Mouse (Mus musculus) liver, adult 2 months (tissue): ENCODE measurements at regions not wholly inside any gene's neighbourhood (a gene's known extent, or its start where the extent isn't known, plus 50 kb on each side); places are given as distances from the start of the nearest gene placed in this dataset.

Source experiments
- DNase-seq: peaks from one replicate; pipeline ENCODE4 v3.0.0-alpha.2; 2011; ENCODE audit warnings: low read depth, low spot score; ENCODE audit errors: extremely low read depth
- H3K27ac ChIP-seq: fragments of 200-500 bp; replicated peaks from 2 replicates; pipeline ENCODE4 v1.5.1; 2012; ENCODE audit warnings: low read depth, mild to moderate bottlenecking, control low read depth, inconsistent platforms, low read length; ENCODE audit not compliant: insufficient read depth
- H3K27me3 ChIP-seq: fragments of 200-500 bp; 2 replicates; pipeline ENCODE4 v1.6.1; 2012; ENCODE audit warnings: mild to moderate bottlenecking, moderate library complexity, low read length, inconsistent platforms; ENCODE audit not compliant: control insufficient read depth, insufficient read depth
- H3K36me3 ChIP-seq: fragments of 200-500 bp; 2 replicates; pipeline ENCODE4 v1.6.1; 2012; ENCODE audit warnings: low read length, inconsistent platforms; ENCODE audit not compliant: control insufficient read depth, insufficient read depth
- H3K4me1 ChIP-seq: fragments of 200-500 bp; 2 replicates; pipeline ENCODE4 v1.6.1; 2011; ENCODE audit warnings: low read length; ENCODE audit not compliant: control insufficient read depth, insufficient read depth
- H3K4me3 ChIP-seq: fragments of 200-500 bp; 2 replicates; pipeline ENCODE4 v1.5.1; 2011; ENCODE audit warnings: low read depth, mild to moderate bottlenecking, control low read depth, low read length, moderate library complexity; ENCODE audit not compliant: insufficient read depth
- H3K79me2 ChIP-seq: fragments of 200-500 bp; 2 replicates; pipeline ENCODE4 v1.6.1; 2012; ENCODE audit warnings: inconsistent platforms, mild to moderate bottlenecking, low read length, moderate library complexity; ENCODE audit not compliant: control insufficient read depth, insufficient read depth
- H3K9ac ChIP-seq: fragments of 200-500 bp; 2 replicates; pipeline ENCODE4 v1.6.1; 2012; ENCODE audit warnings: low read depth, mild to moderate bottlenecking, control low read depth, inconsistent platforms, low read length
- CTCF ChIP-seq: fragments of 200-500 bp; IDR thresholded peaks from 2 replicates; pipeline ENCODE4 v1.5.1; 2011; ENCODE audit warnings: low read depth, low read length, control low read depth
- POLR2A ChIP-seq: fragments of 200-500 bp; IDR thresholded peaks from 2 replicates; pipeline ENCODE4 v1.6.1; 2011; ENCODE audit warnings: low read length, control low read depth; ENCODE audit not compliant: insufficient read depth; ENCODE audit errors: extremely low read depth
- WGBS: fragments of 180-500 bp; shearing (Covaris S2); methylation state at CpG from one replicate; pipeline ENCODE4 v1.1.7; 2018; 5-methylcytosine and 5-hydroxymethylcytosine counted together

GRCm38 (mm10) chr2:78436816-78437215 is 431.1 kb upstream of the Ube2e3 start:
- H3K4me1 ChIP-seq = no peaks in the 10 kb centered on the region
- H3K4me3 ChIP-seq = no peak overlapping the region
- no peaks in the 10 kb centered on the region for H3K36me3 ChIP-seq
- no peaks in the 10 kb centered on the region for H3K79me2 ChIP-seq
- H3K9ac ChIP-seq = no peak overlapping the region
- no peaks in the 10 kb centered on the region for H3K27me3 ChIP-seq
- TF ChIP-seq CTCF (no peak), POLR2A (no peak)
- no peak for DNase-seq
- H3K27ac ChIP-seq = no peak overlapping the region

DNA sequence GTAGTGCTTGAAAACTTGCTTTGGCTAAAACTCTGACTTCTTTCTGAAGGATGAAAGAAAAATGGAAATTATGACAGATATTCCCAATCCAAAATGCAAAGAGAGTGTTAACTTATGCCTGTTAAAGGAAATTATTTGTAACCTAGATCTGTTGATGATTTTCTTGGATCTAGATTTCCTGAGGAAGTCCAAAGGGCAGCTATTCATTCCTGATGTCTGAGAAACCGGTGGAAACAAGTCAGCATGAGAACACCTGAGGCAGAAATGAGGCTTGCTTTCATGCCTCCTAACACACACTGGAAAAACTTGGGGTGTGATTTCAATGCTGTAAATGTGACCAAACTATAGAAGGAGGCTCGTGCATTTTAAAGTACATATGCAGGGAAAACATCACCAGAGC is 432.9 kb upstream of the Ube2e3 start:
- Histone ChIP-seq H3K4me1 (no peaks in the 10 kb centered on the region), H3K9ac (no peak overlapping the region), H3K36me3 (no peaks in the 10 kb centered on the region), H3K4me3 (no peak overlapping the region), H3K27ac (no peak overlapping the region), H3K27me3 (no peaks in the 10 kb centered on the region), H3K79me2 (no peaks in the 10 kb centered on the region)
- TF ChIP-seq CTCF = no peak
- no peak for TF ChIP-seq POLR2A
- WGBS = 68% methylated on average over 2 of the region's 2 CpGs
- DNase-seq = no peak

GRCm38 (mm10) chr2:78427659-78428336 is 440.1 kb upstream of the Ube2e3 start:
- Histone ChIP-seq H3K27ac (no peak overlapping the region), H3K9ac (no peak overlapping the region), H3K4me1 (no peaks in the 10 kb centered on the region), H3K36me3 (no peaks in the 10 kb centered on the region), H3K79me2 (no peaks in the 10 kb centered on the region), H3K4me3 (no peak overlapping the region), H3K27me3 (no peaks in the 10 kb centered on the region)
- TF ChIP-seq POLR2A = no peak
- TF ChIP-seq CTCF = no peak
- DNase-seq = no peak

DNA sequence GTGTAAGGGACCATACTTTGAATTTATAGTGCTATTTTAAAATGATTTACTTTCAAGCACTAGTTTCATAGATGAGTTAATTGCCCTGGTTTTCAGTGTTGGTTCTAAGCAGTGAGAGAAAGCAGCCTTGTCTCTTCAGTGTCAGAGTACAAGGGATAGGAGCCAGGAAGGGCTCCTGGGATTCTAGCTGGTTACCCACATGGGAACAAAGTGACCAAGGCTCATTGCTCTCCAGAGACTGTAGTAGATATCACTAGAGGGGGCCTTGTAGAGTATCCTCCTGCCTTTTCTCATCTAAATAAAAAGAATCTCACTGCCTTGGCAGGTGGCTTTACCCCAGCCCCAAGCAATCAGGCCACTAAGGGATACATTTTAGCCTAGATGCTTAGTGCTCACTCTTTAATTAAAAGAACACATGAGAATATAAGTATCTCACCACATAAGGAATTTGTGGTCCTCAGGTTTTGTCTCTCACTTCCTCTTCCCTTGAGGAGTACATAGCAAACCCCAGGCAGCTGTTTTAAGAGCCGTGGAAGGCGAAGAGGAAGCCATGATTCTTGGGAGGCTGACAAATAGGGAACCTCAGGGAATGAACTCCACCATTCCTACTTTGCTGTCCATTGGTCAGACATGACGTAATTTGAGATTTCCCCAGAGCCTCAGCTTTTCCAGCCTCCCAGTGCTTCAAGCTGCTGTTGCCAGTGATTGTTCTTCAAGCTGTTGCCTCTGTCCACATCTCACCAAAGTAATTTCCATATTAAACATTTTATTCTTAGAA is 449.2 kb upstream of the Ube2e3 start:
- 69% methylated on average over 3 of the region's 3 CpGs for WGBS
- no peak for DNase-seq

DNA sequence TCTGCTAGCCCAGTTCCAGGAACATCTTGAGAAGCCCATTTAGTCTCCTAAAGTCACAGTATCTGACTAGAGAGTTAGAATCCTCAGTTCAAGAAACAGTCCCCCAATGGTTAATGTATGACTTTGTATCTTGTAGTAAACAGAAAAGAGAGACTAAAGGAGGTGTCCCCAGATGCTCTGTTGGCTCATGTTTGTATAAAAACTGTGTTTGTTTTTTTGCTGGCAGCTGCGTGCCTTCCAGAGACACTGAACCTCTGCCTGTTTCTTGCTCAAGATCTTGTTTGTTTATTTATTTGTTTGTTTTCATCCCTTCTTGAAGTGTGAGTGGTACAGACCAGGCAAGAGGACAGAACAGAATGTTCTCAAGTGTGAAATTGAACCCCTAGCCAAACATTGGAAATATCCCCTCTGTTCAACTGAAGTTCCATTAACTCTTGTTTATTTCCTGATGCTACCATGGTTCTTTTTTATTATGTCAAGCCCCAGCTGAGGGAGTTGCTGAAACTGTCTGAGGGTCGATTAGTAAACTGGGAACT is 451.3 kb upstream of the Ube2e3 start:
- no peak overlapping the region for H3K27ac ChIP-seq
- no peak for DNase-seq
- H3K9ac ChIP-seq = no peak overlapping the region
- no peak overlapping the region for H3K4me3 ChIP-seq
- no peaks in the 10 kb centered on the region for H3K27me3 ChIP-seq
- TF ChIP-seq CTCF (no peak), POLR2A (no peak)
- H3K4me1 ChIP-seq = no peaks in the 10 kb centered on the region
- H3K36me3 ChIP-seq = no peaks in the 10 kb centered on the region
- no peaks in the 10 kb centered on the region for H3K79me2 ChIP-seq
- WGBS = 23% methylated on average over 2 of the region's 2 CpGs

More for the DNA sequence above, 449.2 kb upstream of the Ube2e3 start:
- Histone ChIP-seq H3K36me3 (no peaks in the 10 kb centered on the region), H3K27me3 (no peaks in the 10 kb centered on the region), H3K9ac (no peak overlapping the region), H3K4me3 (no peak overlapping the region), H3K79me2 (no peaks in the 10 kb centered on the region), H3K4me1 (no peaks in the 10 kb centered on the region), H3K27ac (no peak overlapping the region)
- TF ChIP-seq CTCF (no peak), POLR2A (no peak)

GRCm38 (mm10) chr2:78412985-78413384 is 454.9 kb upstream of the Ube2e3 start:
- Histone ChIP-seq H3K4me3 (no peak overlapping the region), H3K4me1 (no peaks in the 10 kb centered on the region), H3K79me2 (no peaks in the 10 kb centered on the region), H3K36me3 (no peaks in the 10 kb centered on the region), H3K27ac (no peak overlapping the region), H3K27me3 (no peaks in the 10 kb centered on the region), H3K9ac (no peak overlapping the region)
- WGBS = 82% methylated on average over 4 of the region's 4 CpGs
- DNase-seq = no peak
- TF ChIP-seq CTCF = no peak
- no peak for TF ChIP-seq POLR2A
